Mouse (Mus musculus) embryonic facial prominence, embryonic 15.5 days (tissue): Measurements from ENCODE around the gene Flcn. TPM values are rescaled to one million over a fixed set of nuclear protein-coding genes. Genes with fewer than 3 reads are reported as not detected.

Source experiments
- polyA plus RNA-seq: library from polyadenylated mRNA; unstranded; fragments of >200 nt; fragmentation: Nextera tagmentation; extraction: Ambion mirVana; gene quantifications from 2 replicates; pipeline ENCODE4 v1.2.1, GENCODE M21; 2015

The Flcn gene
- polyA plus RNA-seq, 1 experiment from 2014 or later: 36.6 TPM

Other genes starting within 250 kb of the Flcn start
- 0.30 and 0.43 TPM in 2 replicates for gene Olfr222, start 233.8 kb downstream of the Flcn start, polyA plus RNA-seq
- gene Olfr223, start 216.7 kb downstream of the Flcn start, polyA plus RNA-seq: not detected in 2 replicates
- gene Mprip, start 148.7 kb downstream of the Flcn start, polyA plus RNA-seq: 66.9 and 75.8 TPM in 2 replicates
- 2.8 and 3.8 TPM in 2 replicates for gene Pld6, start 22.4 kb downstream of the Flcn start, polyA plus RNA-seq
- gene Nt5m, start 29.4 kb upstream of the Flcn start, polyA plus RNA-seq: 42.7 and 43.4 TPM in 2 replicates
- gene Cops3, start 29.8 kb upstream of the Flcn start, polyA plus RNA-seq: 175 and 181 TPM in 2 replicates
- 37.6 and 39.4 TPM in 2 replicates for gene Med9, start 138.2 kb upstream of the Flcn start, polyA plus RNA-seq
- 3.1 and 3.4 TPM in 2 replicates for gene Rasd1, start 154.9 kb upstream of the Flcn start, polyA plus RNA-seq
- 5.9 and 6.8 TPM in 2 replicates for gene Pemt, start 236.5 kb upstream of the Flcn start, polyA plus RNA-seq